Mouse (Mus musculus): Measurements from ENCODE around the gene Tmc2. TPM values are rescaled to one million over a fixed set of nuclear protein-coding genes. Genes with fewer than 3 reads are reported as not detected.
A peak's percentile ranks its signal among the peaks of the same experiment; 100 is the strongest.

The Tmc2 gene
- not detected in 2 replicates for polyA plus RNA-seq (2014; fragmentation: Nextera tagmentation; extraction: Ambion mirVana)

GRCm38 (mm10) chr2:130194894-130195293 is at the start of gene Tmc2:
TSS of gene Tmc2 (plus strand) at chr2:130195194.
- H3K27me3 ChIP-seq (ENCODE audit: control insufficient read depth, insufficient read depth, low read length) = no peaks in the 10 kb centered on the region
- no peak within 1 kb of the TSS for H3K27ac ChIP-seq (ENCODE audit: low read depth, low read length)
- H3K36me3 ChIP-seq (ENCODE audit: control insufficient read depth, insufficient read depth, low read length) = no peaks in the 10 kb centered on the region
- 94% methylated on average over 16 of the region's 16 CpGs for WGBS
- H3K4me3 ChIP-seq (ENCODE audit: low read depth, low read length) = no peak within 1 kb of the TSS
- ATAC-seq (ENCODE audit: low FRiP score) (no peak), DNase-seq (ENCODE audit: low spot score) (no peak)
- H3K4me1 ChIP-seq (replicated peaks; ENCODE audit: control insufficient read depth, insufficient read depth, low read length) = no peaks in the 10 kb centered on the region
- H3K4me2 ChIP-seq (replicated peaks; ENCODE audit: low read depth, low read length) = no peak within 1 kb of the TSS
- no peak within 1 kb of the TSS for H3K9ac ChIP-seq (ENCODE audit: low read depth, low read length)
- no peaks in the 10 kb centered on the region for H3K9me3 ChIP-seq (ENCODE audit: control insufficient read depth, low read length)

GRCm38 (mm10) chr2:130146089-130146668 is 48.8 kb upstream of the Tmc2 start:
- Histone ChIP-seq H3K9me3 (ENCODE audit: control insufficient read depth, low read length) (no peaks in the 10 kb centered on the region), H3K36me3 (ENCODE audit: control insufficient read depth, insufficient read depth, low read length) (no peaks in the 10 kb centered on the region), H3K9ac (ENCODE audit: low read depth, low read length) (no peak overlapping the region), H3K27me3 (ENCODE audit: control insufficient read depth, insufficient read depth, low read length) (no peaks in the 10 kb centered on the region), H3K4me2 (replicated peaks; ENCODE audit: low read depth, low read length) (no peak overlapping the region), H3K4me1 (replicated peaks; ENCODE audit: control insufficient read depth, insufficient read depth, low read length) (no peaks in the 10 kb centered on the region), H3K27ac (ENCODE audit: low read depth, low read length) (no peak overlapping the region), H3K4me3 (ENCODE audit: low read depth, low read length) (no peak overlapping the region)
- ATAC-seq (ENCODE audit: low FRiP score) (no peak), DNase-seq (ENCODE audit: low spot score) (no peak)
- 81% methylated on average over 5 of the region's 5 CpGs for WGBS

- WGBS = 78% methylated on average over 3 of the region's 3 CpGs
- no peak overlapping the region for H3K27ac ChIP-seq (ENCODE audit: low read depth, low read length)
Observed at GRCm38 (mm10) chr2:130155171-130155570, 39.8 kb upstream of the Tmc2 start.

GRCm38 (mm10) chr2:130155851-130156250 is 39.1 kb upstream of the Tmc2 start:
- DNase-seq (ENCODE audit: low spot score) (no peak), ATAC-seq (ENCODE audit: low FRiP score) (no peak)
- peaks cover 6% of the 10 kb centered on the region; the same call in 1 of the 2 replicates for H3K4me1 ChIP-seq (replicated peaks; ENCODE audit: control insufficient read depth, insufficient read depth, low read length)
- no peak overlapping the region for H3K27ac ChIP-seq (ENCODE audit: low read depth, low read length)
- H3K36me3 ChIP-seq (ENCODE audit: control insufficient read depth, insufficient read depth, low read length) = no peaks in the 10 kb centered on the region
- H3K4me3 ChIP-seq (ENCODE audit: low read depth, low read length) = no peak overlapping the region
- H3K27me3 ChIP-seq (ENCODE audit: control insufficient read depth, insufficient read depth, low read length) = no peaks in the 10 kb centered on the region
- no peak overlapping the region for H3K9ac ChIP-seq (ENCODE audit: low read depth, low read length)
- no peak overlapping the region for H3K4me2 ChIP-seq (replicated peaks; ENCODE audit: low read depth, low read length)
- no peaks in the 10 kb centered on the region for H3K9me3 ChIP-seq (ENCODE audit: control insufficient read depth, low read length)

More at GRCm38 (mm10) chr2:130155171-130155570, 39.8 kb upstream of the Tmc2 start:
- no peaks in the 10 kb centered on the region for H3K36me3 ChIP-seq (ENCODE audit: control insufficient read depth, insufficient read depth, low read length)
- no peak overlapping the region for H3K4me3 ChIP-seq (ENCODE audit: low read depth, low read length)
- H3K9ac ChIP-seq (ENCODE audit: low read depth, low read length) = no peak overlapping the region
- H3K4me1 ChIP-seq (replicated peaks; ENCODE audit: control insufficient read depth, insufficient read depth, low read length) = peaks cover 6% of the 10 kb centered on the region; the same call in 1 of the 2 replicates
- ATAC-seq (ENCODE audit: low FRiP score) = no peak
- DNase-seq (ENCODE audit: low spot score) = no peak
- H3K4me2 ChIP-seq (replicated peaks; ENCODE audit: low read depth, low read length) = no peak overlapping the region
- no peaks in the 10 kb centered on the region for H3K27me3 ChIP-seq (ENCODE audit: control insufficient read depth, insufficient read depth, low read length)
- H3K9me3 ChIP-seq (ENCODE audit: control insufficient read depth, low read length) = no peaks in the 10 kb centered on the region

- Histone ChIP-seq H3K4me2 (replicated peaks; ENCODE audit: low read depth, low read length) (no peak overlapping the region), H3K27ac (ENCODE audit: low read depth, low read length) (no peak overlapping the region)
- 58% methylated on average over 14 of the region's 14 CpGs for WGBS
Observed at GRCm38 (mm10) chr2:130157231-130158087, 37.5 kb upstream of the Tmc2 start.

GRCm38 (mm10) chr2:130158088-130158437 is 36.9 kb upstream of the Tmc2 start:
- Histone ChIP-seq H3K27ac (ENCODE audit: low read depth, low read length) (no peak overlapping the region), H3K36me3 (ENCODE audit: control insufficient read depth, insufficient read depth, low read length) (no peaks in the 10 kb centered on the region), H3K27me3 (ENCODE audit: control insufficient read depth, insufficient read depth, low read length) (no peaks in the 10 kb centered on the region), H3K4me3 (ENCODE audit: low read depth, low read length) (no peak overlapping the region), H3K9ac (ENCODE audit: low read depth, low read length) (no peak overlapping the region), H3K4me1 (replicated peaks; ENCODE audit: control insufficient read depth, insufficient read depth, low read length) (peaks cover 6% of the 10 kb centered on the region; the same call in 1 of the 2 replicates), H3K4me2 (replicated peaks; ENCODE audit: low read depth, low read length) (no peak overlapping the region), H3K9me3 (ENCODE audit: control insufficient read depth, low read length) (no peaks in the 10 kb centered on the region)
- 59% methylated on average over 4 of the region's 4 CpGs for WGBS
- no peak for ATAC-seq (ENCODE audit: low FRiP score)
- no peak for DNase-seq (ENCODE audit: low spot score)

More at GRCm38 (mm10) chr2:130157231-130158087, 37.5 kb upstream of the Tmc2 start:
- no peak overlapping the region for H3K9ac ChIP-seq (ENCODE audit: low read depth, low read length)
- H3K9me3 ChIP-seq (ENCODE audit: control insufficient read depth, low read length) = no peaks in the 10 kb centered on the region
- no peak overlapping the region for H3K4me3 ChIP-seq (ENCODE audit: low read depth, low read length)
- ATAC-seq (ENCODE audit: low FRiP score) (no peak), DNase-seq (ENCODE audit: low spot score) (no peak)
- H3K4me1 ChIP-seq (replicated peaks; ENCODE audit: control insufficient read depth, insufficient read depth, low read length) = peaks cover 6% of the 10 kb centered on the region; the same call in 1 of the 2 replicates
- no peaks in the 10 kb centered on the region for H3K27me3 ChIP-seq (ENCODE audit: control insufficient read depth, insufficient read depth, low read length)
- no peaks in the 10 kb centered on the region for H3K36me3 ChIP-seq (ENCODE audit: control insufficient read depth, insufficient read depth, low read length)

GRCm38 (mm10) chr2:130162701-130163100 is 32.3 kb upstream of the Tmc2 start:
- ATAC-seq (ENCODE audit: low FRiP score) (no peak), DNase-seq (ENCODE audit: low spot score) (no peak)
- Histone ChIP-seq H3K4me1 (replicated peaks; ENCODE audit: control insufficient read depth, insufficient read depth, low read length) (peaks cover 3% of the 10 kb centered on the region; the same call in 1 of the 2 replicates), H3K27me3 (ENCODE audit: control insufficient read depth, insufficient read depth, low read length) (no peaks in the 10 kb centered on the region), H3K4me2 (replicated peaks; ENCODE audit: low read depth, low read length) (no peak overlapping the region), H3K9ac (ENCODE audit: low read depth, low read length) (no peak overlapping the region), H3K4me3 (ENCODE audit: low read depth, low read length) (no peak overlapping the region), H3K36me3 (ENCODE audit: control insufficient read depth, insufficient read depth, low read length) (no peaks in the 10 kb centered on the region), H3K27ac (ENCODE audit: low read depth, low read length) (no peak overlapping the region), H3K9me3 (ENCODE audit: control insufficient read depth, low read length) (no peaks in the 10 kb centered on the region)
- WGBS = 91% methylated on average over 5 of the region's 5 CpGs

- Histone ChIP-seq H3K27ac (ENCODE audit: low read depth, low read length) (no peak overlapping the region), H3K4me2 (replicated peaks; ENCODE audit: low read depth, low read length) (no peak overlapping the region), H3K9me3 (ENCODE audit: control insufficient read depth, low read length) (no peaks in the 10 kb centered on the region), H3K9ac (ENCODE audit: low read depth, low read length) (no peak overlapping the region), H3K27me3 (ENCODE audit: control insufficient read depth, insufficient read depth, low read length) (no peaks in the 10 kb centered on the region), H3K4me1 (replicated peaks; ENCODE audit: control insufficient read depth, insufficient read depth, low read length) (no peaks in the 10 kb centered on the region), H3K36me3 (ENCODE audit: control insufficient read depth, insufficient read depth, low read length) (0 out of 2 replicates have a peak, but pooled peaks cover 6% of the 10 kb centered on the region), H3K4me3 (ENCODE audit: low read depth, low read length) (no peak overlapping the region)
- ATAC-seq (ENCODE audit: low FRiP score) (peak; percentile 43; the same call in 1 of the 2 replicates), DNase-seq (ENCODE audit: low spot score) (peak; percentile 39)
- WGBS = 67% methylated on average over 9 of the region's 9 CpGs
Observed at GRCm38 (mm10) chr2:130166311-130167214, 28.4 kb upstream of the Tmc2 start.

All from hindbrain, embryonic 11.5 days (tissue).